Mouse (Mus musculus): ENCODE data around the gene Gm20661. TPM values are rescaled to one million over a fixed set of nuclear protein-coding genes. Genes with fewer than 3 reads are reported as not detected.

Gm20661 gene
- polyA plus RNA-seq, 1 experiment from 2014 or later = 1.3 TPM

GRCm38 (mm10) chr9:107992197-107992596 lies 9.3 kb downstream of the Gm20661 start, which contains the start of gene Cdhr4:
Gene Cdhr4, plus strand, starts transcription at chr9:107992497.
- ATAC-seq (ENCODE audit: low FRiP score) (no peak), DNase-seq (ENCODE audit: low spot score) (no peak)
- H3K27me3 ChIP-seq (ENCODE audit: control insufficient read depth, insufficient read depth, low read length) = no peaks in the 10 kb centered on the region
- H3K36me3 ChIP-seq (replicated peaks; ENCODE audit: control insufficient read depth, insufficient read depth) = no peaks in the 10 kb centered on the region
- H3K4me3 ChIP-seq (replicated peaks; ENCODE audit: low read length) = no peak within 1 kb of the TSS
- H3K9ac ChIP-seq = no peak within 1 kb of the TSS
- 55% methylated on average over 2 of the region's 2 CpGs for WGBS
- no peaks in the 10 kb centered on the region for H3K4me1 ChIP-seq (replicated peaks; ENCODE audit: control insufficient read depth, insufficient read depth, low read length)
- no peak within 1 kb of the TSS for H3K27ac ChIP-seq
- no peaks in the 10 kb centered on the region for H3K9me3 ChIP-seq (ENCODE audit: control insufficient read depth, low read length)
- H3K4me2 ChIP-seq (replicated peaks) = no peak within 1 kb of the TSS

DNA sequence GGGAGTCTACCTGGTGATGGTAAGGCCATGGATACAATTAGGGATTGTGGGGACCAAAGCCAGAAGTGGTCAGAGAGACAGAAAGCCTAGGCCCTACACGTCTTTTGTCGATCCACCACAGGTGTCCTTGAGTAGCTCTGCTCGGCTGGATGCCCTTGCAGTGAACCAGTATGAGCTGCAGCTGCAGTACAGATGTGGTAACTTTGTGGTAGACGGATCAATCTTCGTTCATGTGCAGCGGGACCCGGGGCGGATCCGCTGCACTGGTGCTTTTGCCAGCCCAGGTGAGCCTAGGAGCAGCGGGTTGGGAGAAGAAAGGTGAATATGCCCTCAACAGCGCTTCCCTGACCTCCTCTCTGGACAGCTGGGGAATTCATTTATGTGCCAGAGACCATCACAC lies 10.2 kb downstream of the Gm20661 start:
- no peak overlapping the region for H3K4me3 ChIP-seq (replicated peaks; ENCODE audit: low read length)
- no peak overlapping the region for H3K4me2 ChIP-seq (replicated peaks)
- H3K36me3 ChIP-seq (replicated peaks; ENCODE audit: control insufficient read depth, insufficient read depth) = no peaks in the 10 kb centered on the region
- H3K27me3 ChIP-seq (ENCODE audit: control insufficient read depth, insufficient read depth, low read length) = no peaks in the 10 kb centered on the region
- WGBS = 82% methylated on average over 11 of the region's 11 CpGs
- no peaks in the 10 kb centered on the region for H3K9me3 ChIP-seq (ENCODE audit: control insufficient read depth, low read length)
- H3K9ac ChIP-seq = no peak overlapping the region
- no peaks in the 10 kb centered on the region for H3K4me1 ChIP-seq (replicated peaks; ENCODE audit: control insufficient read depth, insufficient read depth, low read length)
- no peak overlapping the region for H3K27ac ChIP-seq
- no peak for DNase-seq (ENCODE audit: low spot score)
- no peak for ATAC-seq (ENCODE audit: low FRiP score)

DNA sequence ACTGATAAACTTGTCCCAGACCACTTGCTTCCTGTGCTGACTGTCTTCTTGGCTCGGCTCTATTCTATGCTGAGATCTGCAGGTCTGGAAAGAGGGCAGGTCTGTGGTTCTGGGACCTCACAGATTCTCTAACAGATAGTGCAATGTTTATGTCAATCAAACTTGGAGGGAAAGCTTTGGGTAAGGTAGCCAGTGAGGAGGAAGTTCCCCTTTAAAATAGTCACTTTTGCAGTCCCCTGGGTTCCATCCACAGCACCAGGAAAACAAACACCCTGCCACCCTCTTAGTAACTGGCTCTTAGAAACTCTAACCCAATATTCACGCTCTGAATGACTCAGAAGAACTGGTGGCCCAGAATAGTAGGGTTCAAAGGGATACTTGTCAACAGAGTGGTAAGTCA lies 11.6 kb downstream of the Gm20661 start:
- no peak for ATAC-seq (ENCODE audit: low FRiP score)
- no peaks in the 10 kb centered on the region for H3K9me3 ChIP-seq (ENCODE audit: control insufficient read depth, low read length)
- H3K9ac ChIP-seq = no peak overlapping the region
- H3K27ac ChIP-seq = no peak overlapping the region
- no peak overlapping the region for H3K4me3 ChIP-seq (replicated peaks; ENCODE audit: low read length)
- no peaks in the 10 kb centered on the region for H3K27me3 ChIP-seq (ENCODE audit: control insufficient read depth, insufficient read depth, low read length)
- no peak overlapping the region for H3K4me2 ChIP-seq (replicated peaks)
- no peaks in the 10 kb centered on the region for H3K4me1 ChIP-seq (replicated peaks; ENCODE audit: control insufficient read depth, insufficient read depth, low read length)
- DNase-seq (ENCODE audit: low spot score) = no peak
- WGBS = 67% methylated on average over 2 of the region's 2 CpGs
- H3K36me3 ChIP-seq (replicated peaks; ENCODE audit: control insufficient read depth, insufficient read depth) = no peaks in the 10 kb centered on the region

DNA sequence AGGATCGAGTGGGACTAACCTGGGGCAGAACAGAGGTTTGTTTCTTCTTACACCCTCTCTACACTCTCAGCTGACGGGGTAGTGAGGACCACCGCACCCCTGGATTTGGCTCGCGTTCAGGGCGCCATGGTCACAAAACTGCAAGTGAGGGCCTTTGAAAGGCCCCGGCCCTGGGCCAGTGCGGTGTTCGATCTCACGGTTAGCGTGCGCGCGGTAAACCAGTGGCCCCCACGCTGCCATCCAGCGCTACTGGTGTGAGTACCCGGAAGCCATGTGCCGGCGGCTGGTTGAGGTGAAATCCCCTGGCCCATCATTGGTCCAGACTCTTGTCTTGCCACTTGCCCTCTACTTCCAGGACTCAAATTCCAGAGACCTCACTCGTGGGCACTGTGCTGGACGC lies 12.7 kb downstream of the Gm20661 start:
- no peak for ATAC-seq (ENCODE audit: low FRiP score)
- Histone ChIP-seq H3K4me2 (replicated peaks) (no peak overlapping the region), H3K27me3 (ENCODE audit: control insufficient read depth, insufficient read depth, low read length) (no peaks in the 10 kb centered on the region), H3K9me3 (ENCODE audit: control insufficient read depth, low read length) (no peaks in the 10 kb centered on the region), H3K4me1 (replicated peaks; ENCODE audit: control insufficient read depth, insufficient read depth, low read length) (no peaks in the 10 kb centered on the region), H3K9ac (no peak overlapping the region), H3K27ac (no peak overlapping the region), H3K4me3 (replicated peaks; ENCODE audit: low read length) (no peak overlapping the region), H3K36me3 (replicated peaks; ENCODE audit: control insufficient read depth, insufficient read depth) (no peaks in the 10 kb centered on the region)
- no peak for DNase-seq (ENCODE audit: low spot score)
- 93% methylated on average over 21 of the region's 21 CpGs for WGBS

GRCm38 (mm10) chr9:107996049-107996448 lies 13.2 kb downstream of the Gm20661 start, which contains the start of gene Gm20662:
Gene Gm20662, plus strand, starts transcription at chr9:107996349.
- DNase-seq (ENCODE audit: low spot score) (no peak), ATAC-seq (ENCODE audit: low FRiP score) (no peak)
- no peaks in the 10 kb centered on the region for H3K36me3 ChIP-seq (replicated peaks; ENCODE audit: control insufficient read depth, insufficient read depth)
- no peak within 1 kb of the TSS for H3K4me3 ChIP-seq (replicated peaks; ENCODE audit: low read length)
- no peaks in the 10 kb centered on the region for H3K27me3 ChIP-seq (ENCODE audit: control insufficient read depth, insufficient read depth, low read length)
- no peak within 1 kb of the TSS for H3K9ac ChIP-seq
- H3K27ac ChIP-seq = no peak within 1 kb of the TSS
- no peaks in the 10 kb centered on the region for H3K9me3 ChIP-seq (ENCODE audit: control insufficient read depth, low read length)
- H3K4me1 ChIP-seq (replicated peaks; ENCODE audit: control insufficient read depth, insufficient read depth, low read length) = no peaks in the 10 kb centered on the region
- 95% methylated on average over 5 of the region's 5 CpGs for WGBS
- H3K4me2 ChIP-seq (replicated peaks) = no peak within 1 kb of the TSS

DNA sequence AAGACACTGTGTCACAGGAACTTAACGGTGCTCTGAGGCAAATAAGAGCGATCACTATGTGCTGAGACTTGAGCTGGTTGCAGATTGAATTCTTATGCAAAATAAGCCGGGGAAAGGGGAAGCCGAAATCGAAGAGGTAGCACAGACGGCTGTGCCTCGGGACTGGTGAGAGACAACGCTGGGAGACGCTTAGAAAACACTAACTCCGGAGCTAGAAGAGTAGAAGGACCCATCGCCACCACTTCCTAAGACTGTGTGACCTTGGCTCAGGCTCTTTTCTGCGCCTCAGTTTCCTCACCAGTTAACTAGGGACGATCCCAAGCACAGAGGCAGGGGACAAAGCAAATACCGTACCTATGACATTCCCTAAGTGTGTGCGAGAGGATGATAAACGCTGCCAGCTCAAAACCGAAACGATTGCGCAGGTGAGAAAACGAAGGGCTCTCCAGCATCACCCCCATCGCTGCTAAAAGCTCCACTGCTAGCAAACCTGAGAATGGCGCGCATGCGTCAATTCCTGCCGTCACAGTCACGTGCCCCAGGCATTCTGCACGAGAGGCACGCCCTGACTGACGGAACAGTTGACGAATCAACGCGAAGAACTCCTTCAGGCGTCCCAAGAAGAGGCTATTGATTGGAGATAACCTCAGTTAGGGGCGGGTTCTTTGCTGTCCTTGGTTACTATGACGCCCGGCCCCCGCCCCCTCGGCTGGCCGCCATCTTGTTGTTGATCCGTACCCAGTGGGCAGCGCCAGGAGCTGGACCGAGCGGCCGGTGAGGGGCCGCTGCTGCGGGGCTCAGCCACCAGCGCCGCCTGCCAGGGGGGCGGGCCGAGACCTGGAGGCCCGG lies 19.3 kb downstream of the Gm20661 start, which contains the start of gene Ip6k1:
TSS of gene Ip6k1 (plus strand) at position 580 of the 849 bp plus-strand sequence.
- Histone ChIP-seq H3K9me3 (ENCODE audit: control insufficient read depth, low read length) (no peaks in the 10 kb centered on the region), H3K27ac (peak within 1 kb of the TSS; percentile 97), H3K27me3 (ENCODE audit: control insufficient read depth, insufficient read depth, low read length) (no peaks in the 10 kb centered on the region), H3K4me2 (replicated peaks) (peak within 1 kb of the TSS; percentile 78), H3K36me3 (replicated peaks; ENCODE audit: control insufficient read depth, insufficient read depth) (no peaks in the 10 kb centered on the region), H3K4me3 (replicated peaks; ENCODE audit: low read length) (peak within 1 kb of the TSS; percentile 97), H3K4me1 (replicated peaks; ENCODE audit: control insufficient read depth, insufficient read depth, low read length) (peaks cover 18% of the 10 kb centered on the region), H3K9ac (peak within 1 kb of the TSS; percentile 95)
- under 1% methylated on average over 51 of the region's 51 CpGs for WGBS
- DNase-seq (ENCODE audit: low spot score) = peak; percentile 100
- peak; percentile 99 for ATAC-seq (ENCODE audit: low FRiP score)

DNA sequence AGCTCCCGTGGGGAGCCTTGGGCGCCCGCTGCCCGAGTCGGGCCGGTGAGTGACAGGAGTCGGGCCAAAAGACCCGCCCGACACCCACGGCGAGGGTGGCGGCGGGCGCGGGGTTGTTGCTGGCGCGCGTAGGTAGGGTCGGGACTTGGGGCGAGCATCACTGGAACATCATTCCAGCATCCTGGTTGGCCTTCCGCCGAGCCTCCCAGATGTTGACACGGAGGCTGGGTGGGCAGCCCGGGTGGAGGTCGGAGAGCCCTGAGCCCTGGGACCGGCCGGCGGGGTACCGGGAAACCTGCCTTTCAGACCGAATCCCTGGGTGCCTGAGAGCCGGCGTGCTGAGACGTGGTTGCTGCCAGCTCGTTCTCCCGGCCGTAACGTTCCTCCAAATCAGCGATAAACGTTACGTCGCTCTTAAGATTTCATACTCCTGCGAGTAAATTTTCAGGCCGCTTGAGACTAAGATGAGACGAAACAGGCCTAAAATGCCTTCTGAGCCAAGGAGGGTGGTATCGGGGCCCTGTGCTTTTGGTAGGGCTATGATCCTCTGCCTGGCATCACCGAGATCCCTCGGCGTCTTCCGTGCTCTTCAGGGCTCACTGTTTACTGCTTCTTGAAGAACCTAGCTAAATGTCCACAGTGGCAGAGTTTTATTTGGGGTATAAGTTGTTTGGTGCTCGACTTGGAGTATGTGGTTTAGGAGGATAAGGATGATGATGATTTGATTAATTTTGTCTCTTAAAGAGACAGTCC lies 20.1 kb downstream of the Gm20661 start:
- H3K4me3 ChIP-seq (replicated peaks; ENCODE audit: low read length) = peak overlapping the region; percentile 97
- no peaks in the 10 kb centered on the region for H3K27me3 ChIP-seq (ENCODE audit: control insufficient read depth, insufficient read depth, low read length)
- H3K9me3 ChIP-seq (ENCODE audit: control insufficient read depth, low read length) = no peaks in the 10 kb centered on the region
- WGBS = under 1% methylated on average over 49 of the region's 50 CpGs
- DNase-seq (ENCODE audit: low spot score) = no peak
- peak overlapping the region; percentile 95 for H3K9ac ChIP-seq
- peak; percentile 66 for ATAC-seq (ENCODE audit: low FRiP score)
- H3K4me2 ChIP-seq (replicated peaks) = peak overlapping the region; percentile 62
- H3K4me1 ChIP-seq (replicated peaks; ENCODE audit: control insufficient read depth, insufficient read depth, low read length) = peaks cover 18% of the 10 kb centered on the region
- no peaks in the 10 kb centered on the region for H3K36me3 ChIP-seq (replicated peaks; ENCODE audit: control insufficient read depth, insufficient read depth)
- H3K27ac ChIP-seq = peak overlapping the region; percentile 97

DNA sequence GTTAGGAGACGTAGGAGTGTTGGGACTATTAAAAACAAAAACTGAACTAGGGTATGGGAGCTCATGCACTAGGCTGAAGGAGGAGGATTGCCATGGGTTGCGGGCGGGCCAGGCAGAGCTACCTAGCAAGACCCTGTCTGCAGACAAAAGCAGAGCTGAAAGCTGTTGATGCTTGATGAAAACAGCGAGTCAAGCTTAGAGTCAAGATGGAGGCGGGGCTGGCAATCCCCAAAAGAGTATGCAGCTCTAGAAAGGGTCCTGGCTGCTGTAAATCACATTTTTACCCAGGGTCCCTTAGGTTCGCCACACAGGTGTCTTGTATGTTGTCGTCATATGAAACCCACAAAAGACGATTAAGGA lies 20.7 kb downstream of the Gm20661 start:
- no peaks in the 10 kb centered on the region for H3K36me3 ChIP-seq (replicated peaks; ENCODE audit: control insufficient read depth, insufficient read depth)
- peak; percentile 54 for DNase-seq (ENCODE audit: low spot score)
- no peaks in the 10 kb centered on the region for H3K9me3 ChIP-seq (ENCODE audit: control insufficient read depth, low read length)
- 14% methylated on average over 8 of the region's 8 CpGs for WGBS
- peaks cover 18% of the 10 kb centered on the region for H3K4me1 ChIP-seq (replicated peaks; ENCODE audit: control insufficient read depth, insufficient read depth, low read length)
- H3K9ac ChIP-seq = peak overlapping the region; percentile 95
- ATAC-seq (ENCODE audit: low FRiP score) = no peak
- H3K4me2 ChIP-seq (replicated peaks) = peak overlapping the region; percentile 62
- H3K27me3 ChIP-seq (ENCODE audit: control insufficient read depth, insufficient read depth, low read length) = no peaks in the 10 kb centered on the region
- H3K27ac ChIP-seq = peak overlapping the region; percentile 97
- peak overlapping the region; percentile 97 for H3K4me3 ChIP-seq (replicated peaks; ENCODE audit: low read length)

- no peak overlapping the region for H3K27ac ChIP-seq
- no peaks in the 10 kb centered on the region for H3K9me3 ChIP-seq (ENCODE audit: control insufficient read depth, low read length)
- 86% methylated on average over 5 of the region's 5 CpGs for WGBS
- DNase-seq (ENCODE audit: low spot score) (no peak), ATAC-seq (ENCODE audit: low FRiP score) (no peak)
- no peaks in the 10 kb centered on the region for H3K27me3 ChIP-seq (ENCODE audit: control insufficient read depth, insufficient read depth, low read length)
- no peak overlapping the region for H3K9ac ChIP-seq
- no peak overlapping the region for H3K4me2 ChIP-seq (replicated peaks)
- no peak overlapping the region for H3K4me3 ChIP-seq (replicated peaks; ENCODE audit: low read length)
- peaks cover 18% of the 10 kb centered on the region for H3K4me1 ChIP-seq (replicated peaks; ENCODE audit: control insufficient read depth, insufficient read depth, low read length)
- H3K36me3 ChIP-seq (replicated peaks; ENCODE audit: control insufficient read depth, insufficient read depth) = peaks cover 5% of the 10 kb centered on the region; the same call in 1 of the 2 replicates
Observed at GRCm38 (mm10) chr9:108008041-108008440, 25.2 kb downstream of the Gm20661 start.

Measured in hindbrain, embryonic 14.5 days (tissue).